Mouse (Mus musculus): ENCODE data around the gene Dda1. TPM values are rescaled to one million over a fixed set of nuclear protein-coding genes. Genes with fewer than 3 reads are reported as not detected.
"Not testable (repeated sequence)": the region's sequence is repeated elsewhere in the genome, so short reads cannot be mapped to it uniquely, and the experiment has no call there.

Gene Dda1
- polyA plus RNA-seq, 1 experiment: 119 TPM

GRCm38 (mm10) chr8:71513018-71513754 lies 44.2 kb downstream of the Dda1 start:
- no peak for DNase-seq
- Histone ChIP-seq H3K4me3 (replicated peaks; ENCODE audit: insufficient read depth, low read depth, low read length) (no peak overlapping the region), H3K4me1 (ENCODE audit: control insufficient read depth, insufficient read depth, low read length) (no peaks in the 10 kb centered on the region), H3K27ac (ENCODE audit: insufficient read depth, low read length) (no peak overlapping the region), H3K27me3 (ENCODE audit: control insufficient read depth, insufficient read depth, low read length) (no peaks in the 10 kb centered on the region)
- no peak for TF ChIP-seq POLR2A (IDR thresholded peaks at IDR 0.05; ENCODE audit: borderline replicate concordance, insufficient read depth, low read length)
- 78% methylated on average over 15 of the region's 15 CpGs for WGBS

GRCm38 (mm10) chr8:71515043-71515442 lies 46.0 kb downstream of the Dda1 start:
- DNase-seq: no peak
- H3K27ac ChIP-seq (ENCODE audit: insufficient read depth, low read length): no peak overlapping the region
- H3K27me3 ChIP-seq (ENCODE audit: control insufficient read depth, insufficient read depth, low read length): no peaks in the 10 kb centered on the region
- TF ChIP-seq POLR2A (IDR thresholded peaks at IDR 0.05; ENCODE audit: borderline replicate concordance, insufficient read depth, low read length) (no peak), CTCF (IDR thresholded peaks at IDR 0.05; ENCODE audit: borderline replicate concordance, insufficient read depth, low read depth, low read length) (no peak)
- 68% methylated on average over 5 of the region's 5 CpGs for WGBS
- no peak overlapping the region for H3K4me3 ChIP-seq (replicated peaks; ENCODE audit: insufficient read depth, low read depth, low read length)
- H3K4me1 ChIP-seq (ENCODE audit: control insufficient read depth, insufficient read depth, low read length): no peaks in the 10 kb centered on the region

- Histone ChIP-seq H3K4me3 (replicated peaks; ENCODE audit: insufficient read depth, low read depth, low read length) (no peak overlapping the region), H3K27me3 (ENCODE audit: control insufficient read depth, insufficient read depth, low read length) (no peaks in the 10 kb centered on the region), H3K27ac (ENCODE audit: insufficient read depth, low read length) (no peak overlapping the region), H3K4me1 (ENCODE audit: control insufficient read depth, insufficient read depth, low read length) (no peaks in the 10 kb centered on the region)
- TF ChIP-seq CTCF (IDR thresholded peaks at IDR 0.05; ENCODE audit: borderline replicate concordance, insufficient read depth, low read depth, low read length) (no peak), POLR2A (IDR thresholded peaks at IDR 0.05; ENCODE audit: borderline replicate concordance, insufficient read depth, low read length) (no peak)
- DNase-seq: no peak
- 32% methylated on average over 6 of the region's 6 CpGs for WGBS
These were observed 47.8 kb downstream of the Dda1 start for GRCm38 (mm10) chr8:71516786-71517185.

- DNase-seq: peak in 1 of 2 experiments; percentile 44
- not testable (repeated sequence) for H3K27me3 ChIP-seq (ENCODE audit: control insufficient read depth, insufficient read depth, low read length); H3K27ac ChIP-seq (ENCODE audit: insufficient read depth, low read length); H3K4me3 ChIP-seq (replicated peaks; ENCODE audit: insufficient read depth, low read depth, low read length); H3K4me1 ChIP-seq (ENCODE audit: control insufficient read depth, insufficient read depth, low read length)
- peak; percentile 66 for TF ChIP-seq CTCF (IDR thresholded peaks at IDR 0.05; ENCODE audit: borderline replicate concordance, insufficient read depth, low read depth, low read length)
- 33% methylated on average over 10 of the region's 10 CpGs for WGBS
These were observed 50.2 kb downstream of the Dda1 start for GRCm38 (mm10) chr8:71519037-71519825.

GRCm38 (mm10) chr8:71521634-71522033 lies 52.6 kb downstream of the Dda1 start:
- no peak overlapping the region for H3K27ac ChIP-seq (ENCODE audit: insufficient read depth, low read length)
- H3K27me3 ChIP-seq (ENCODE audit: control insufficient read depth, insufficient read depth, low read length): peaks cover 8% of the 10 kb centered on the region; the same call in 1 of the 2 replicates
- 2% methylated on average over 17 of the region's 17 CpGs for WGBS
- H3K4me3 ChIP-seq (replicated peaks; ENCODE audit: insufficient read depth, low read depth, low read length): no peak overlapping the region
- H3K4me1 ChIP-seq (ENCODE audit: control insufficient read depth, insufficient read depth, low read length): no peaks in the 10 kb centered on the region; the same call in 1 of the 2 replicates
- TF ChIP-seq POLR2A (IDR thresholded peaks at IDR 0.05; ENCODE audit: borderline replicate concordance, insufficient read depth, low read length): no peak
- peak; percentile 94 for TF ChIP-seq CTCF (IDR thresholded peaks at IDR 0.05; ENCODE audit: borderline replicate concordance, insufficient read depth, low read depth, low read length)
- peak; percentile 86 to 93 for DNase-seq

GRCm38 (mm10) chr8:71525226-71526050 lies 56.4 kb downstream of the Dda1 start, which contains the start of gene Ccdc194:
Gene Ccdc194, minus strand, starts transcription at chr8:71525711.
- Histone ChIP-seq H3K4me3 (replicated peaks; ENCODE audit: insufficient read depth, low read depth, low read length) (no peak within 1 kb of the TSS), H3K27ac (ENCODE audit: insufficient read depth, low read length) (no peak within 1 kb of the TSS), H3K4me1 (ENCODE audit: control insufficient read depth, insufficient read depth, low read length) (no peaks in the 10 kb centered on the region; the same call in 1 of the 2 replicates), H3K27me3 (ENCODE audit: control insufficient read depth, insufficient read depth, low read length) (peaks cover 8% of the 10 kb centered on the region; the same call in 1 of the 2 replicates)
- DNase-seq: no peak
- WGBS: 9% methylated on average over 46 of the region's 46 CpGs
- TF ChIP-seq POLR2A (IDR thresholded peaks at IDR 0.05; ENCODE audit: borderline replicate concordance, insufficient read depth, low read length) (no peak), CTCF (IDR thresholded peaks at IDR 0.05; ENCODE audit: borderline replicate concordance, insufficient read depth, low read depth, low read length) (no peak)

Other genes starting within 250 kb of the Dda1 start
- gene Myo9b, start 196.5 kb upstream of the Dda1 start, polyA plus RNA-seq (2012; rRNA removed): 27.5 and 28.9 TPM in 2 replicates
- 15.4 and 17.6 TPM in 2 replicates for gene Haus8, start 196.3 kb upstream of the Dda1 start, polyA plus RNA-seq (2012; rRNA removed)
- gene Use1, start 102.4 kb upstream of the Dda1 start, polyA plus RNA-seq (2012; rRNA removed): 199 and 204 TPM in 2 replicates
- gene Ocel1, start 97.9 kb upstream of the Dda1 start, polyA plus RNA-seq (2012; rRNA removed): 7.3 and 8.0 TPM in 2 replicates
- 53.0 and 59.8 TPM in 2 replicates for gene Nr2f6, start 87.2 kb upstream of the Dda1 start, polyA plus RNA-seq (2012; rRNA removed)
- 9.5 and 9.7 TPM in 2 replicates for gene Ushbp1, start 73.4 kb upstream of the Dda1 start, polyA plus RNA-seq (2012; rRNA removed)
- 163 and 179 TPM in 2 replicates for gene Babam1, start 72.3 kb upstream of the Dda1 start, polyA plus RNA-seq (2012; rRNA removed)
- gene Ankle1, start 63.2 kb upstream of the Dda1 start, polyA plus RNA-seq (2012; rRNA removed): 0.43 and 0.44 TPM in 2 replicates
- 392 TPM in 2 replicates for gene Abhd8, start 5.5 kb upstream of the Dda1 start, polyA plus RNA-seq (2012; rRNA removed)
- gene Mrpl34, start 4.2 kb upstream of the Dda1 start, polyA plus RNA-seq (2012; rRNA removed): 68.5 and 75.4 TPM in 2 replicates
- 76.2 and 81.8 TPM in 2 replicates for gene Ano8, start 16.8 kb downstream of the Dda1 start, polyA plus RNA-seq (2012; rRNA removed)
- 33.3 and 34.7 TPM in 2 replicates for gene Gtpbp3, start 18.9 kb downstream of the Dda1 start, polyA plus RNA-seq (2012; rRNA removed)
- 25.6 and 28.8 TPM in 2 replicates for gene Plvap, start 42.6 kb downstream of the Dda1 start, polyA plus RNA-seq (2012; rRNA removed)
- gene Ccdc194, start 56.5 kb downstream of the Dda1 start, polyA plus RNA-seq (2012; rRNA removed): 0.08 and 0.10 TPM in 2 replicates
- 13.6 and 17.3 TPM in 2 replicates for gene Bst2, start 68.3 kb downstream of the Dda1 start, polyA plus RNA-seq (2012; rRNA removed)
- gene Mvb12a, start 73.7 kb downstream of the Dda1 start, polyA plus RNA-seq (2012; rRNA removed): 113 and 118 TPM in 2 replicates
- 0.21 and 0.26 TPM in 2 replicates for gene Tmem221, start 89.7 kb downstream of the Dda1 start, polyA plus RNA-seq (2012; rRNA removed)
- gene Nxnl1, start 97.4 kb downstream of the Dda1 start, polyA plus RNA-seq (2012; rRNA removed): 0.10 and 0.11 TPM in 2 replicates
- gene Slc27a1, start 99.7 kb downstream of the Dda1 start, polyA plus RNA-seq (2012; rRNA removed): 142 and 153 TPM in 2 replicates
- gene Pgls, start 123.0 kb downstream of the Dda1 start, polyA plus RNA-seq (2012; rRNA removed): 42.5 and 42.8 TPM in 2 replicates
- gene Fam129c, start 128.4 kb downstream of the Dda1 start, polyA plus RNA-seq (2012; rRNA removed): 3.4 and 3.7 TPM in 2 replicates
- 74.1 and 77.6 TPM in 2 replicates for gene Colgalt1, start 141.8 kb downstream of the Dda1 start, polyA plus RNA-seq (2012; rRNA removed)
- 97.3 and 110 TPM in 2 replicates for gene Unc13a, start 202.6 kb downstream of the Dda1 start, polyA plus RNA-seq (2012; rRNA removed)
- 3.6 and 3.9 TPM in 2 replicates for gene Jak3, start 207.1 kb downstream of the Dda1 start, polyA plus RNA-seq (2012; rRNA removed)
- 0.65 and 2.1 TPM in 2 replicates for gene Insl3, start 220.0 kb downstream of the Dda1 start, polyA plus RNA-seq (2012; rRNA removed)
- gene B3gnt3, start 232.6 kb downstream of the Dda1 start, polyA plus RNA-seq (2012; rRNA removed): 0.44 and 0.48 TPM in 2 replicates